Mouse (Mus musculus): Measurements from ENCODE around the gene Ncor1.
A peak's percentile ranks its signal among the peaks of the same experiment; 100 is the strongest.
"Not testable (repeated sequence)": the region's sequence is repeated elsewhere in the genome, so short reads cannot be mapped to it uniquely, and the experiment has no call there.

Ncor1 gene

GRCm38 (mm10) chr11:62369924-62370323 lies 88.4 kb downstream of the Ncor1 start:
- no peak for DNase-seq (ENCODE audit: low read depth in 2 of 2, low spot score in 2 of 2)

- no peak for DNase-seq (ENCODE audit: low read depth in 2 of 2, low spot score in 2 of 2)
Measured at GRCm38 (mm10) chr11:62366879-62367278, 91.5 kb downstream of the Ncor1 start.

- DNase-seq (ENCODE audit: low read depth in 2 of 2, low spot score in 2 of 2) = no peak
Measured at GRCm38 (mm10) chr11:62355216-62355615, 103.1 kb downstream of the Ncor1 start.

GRCm38 (mm10) chr11:62351948-62352347 lies 106.4 kb downstream of the Ncor1 start:
- no peak for DNase-seq (ENCODE audit: low read depth in 2 of 2, low spot score in 2 of 2)

- no peak for DNase-seq (ENCODE audit: low read depth in 2 of 2, low spot score in 2 of 2)
Measured at GRCm38 (mm10) chr11:62343002-62343401, 115.3 kb downstream of the Ncor1 start.

- no peak for DNase-seq (ENCODE audit: low read depth in 2 of 2, low spot score in 2 of 2)
Measured at GRCm38 (mm10) chr11:62332228-62332627, 126.1 kb downstream of the Ncor1 start.

- no peak for DNase-seq (ENCODE audit: low read depth in 2 of 2, low spot score in 2 of 2)
Measured at GRCm38 (mm10) chr11:62331141-62331540, 127.2 kb downstream of the Ncor1 start.

GRCm38 (mm10) chr11:62323659-62324058 lies 134.7 kb downstream of the Ncor1 start:
- no peak for DNase-seq (ENCODE audit: low read depth in 2 of 2, low spot score in 2 of 2)

GRCm38 (mm10) chr11:62320097-62320496 lies 138.2 kb downstream of the Ncor1 start:
- DNase-seq (ENCODE audit: low read depth in 2 of 2, low spot score in 2 of 2) = no peak

GRCm38 (mm10) chr11:62317746-62318145 lies 140.6 kb downstream of the Ncor1 start:
- DNase-seq (ENCODE audit: low read depth in 2 of 2, low spot score in 2 of 2) = no peak

- no peak for DNase-seq (ENCODE audit: low read depth in 2 of 2, low spot score in 2 of 2)
Measured at GRCm38 (mm10) chr11:62314984-62315383, 143.4 kb downstream of the Ncor1 start.

GRCm38 (mm10) chr11:62309296-62309695 lies 149.0 kb downstream of the Ncor1 start:
- no peak for DNase-seq (ENCODE audit: low read depth in 2 of 2, low spot score in 2 of 2)

GRCm38 (mm10) chr11:62305866-62306265 lies 152.5 kb downstream of the Ncor1 start:
- DNase-seq (ENCODE audit: low read depth in 2 of 2, low spot score in 2 of 2) = no peak

GRCm38 (mm10) chr11:62298883-62299282 lies 159.5 kb downstream of the Ncor1 start:
- no peak for DNase-seq (ENCODE audit: low read depth in 2 of 2, low spot score in 2 of 2)

GRCm38 (mm10) chr11:62294121-62294520 lies 164.2 kb downstream of the Ncor1 start:
- DNase-seq (ENCODE audit: low read depth in 2 of 2, low spot score in 2 of 2) = no peak

GRCm38 (mm10) chr11:62287700-62288099 lies 170.6 kb downstream of the Ncor1 start:
- DNase-seq (ENCODE audit: low read depth in 2 of 2, low spot score in 2 of 2) = no peak

GRCm38 (mm10) chr11:62285020-62285419 lies 173.3 kb downstream of the Ncor1 start:
- no peak for DNase-seq (ENCODE audit: low read depth in 2 of 2, low spot score in 2 of 2)

- DNase-seq (ENCODE audit: low read depth in 2 of 2, low spot score in 2 of 2) = not testable (repeated sequence)
Measured at GRCm38 (mm10) chr11:62284020-62284419, 174.3 kb downstream of the Ncor1 start.

GRCm38 (mm10) chr11:62281601-62281997 lies 176.7 kb downstream of the Ncor1 start:
- no peak for DNase-seq (ENCODE audit: low read depth in 2 of 2, low spot score in 2 of 2)

GRCm38 (mm10) chr11:62280675-62281600 lies 177.4 kb downstream of the Ncor1 start, which contains the start of the genes Zswim7 and Ttc19:
Zswim7 (minus strand) TSS chr11:62281375.
Ttc19 (plus strand) TSS chr11:62281473.
- peak; percentile 85 to 87 for DNase-seq (ENCODE audit: low read depth in 2 of 2, low spot score in 2 of 2)

- DNase-seq (ENCODE audit: low read depth in 2 of 2, low spot score in 2 of 2) = peak; percentile 47 to 70
Measured at GRCm38 (mm10) chr11:62278027-62278426, 180.3 kb downstream of the Ncor1 start.

- no peak for DNase-seq (ENCODE audit: low read depth in 2 of 2, low spot score in 2 of 2)
Measured at GRCm38 (mm10) chr11:62277086-62277485, 181.3 kb downstream of the Ncor1 start.

GRCm38 (mm10) chr11:62270851-62271250 lies 187.5 kb downstream of the Ncor1 start:
- DNase-seq (ENCODE audit: low read depth in 2 of 2, low spot score in 2 of 2) = no peak
